In genomic region chr2:103500769-103501168, GRCm38 (mm10) we compare ENCODE assay signal across 31 mouse cellular contexts.
"Had no signal": no experiment of that assay in that cellular context is flagged by ENCODE, and none has a peak within 500 bp of the region (broad histone marks: within the 10 kb centered on the region; RNA-seq: fewer than 3 reads in every experiment).

No protein-coding gene starts in this region.

- H3K27me3 ChIP-seq: limb, embryonic 12.5 days; limb, embryonic 13.5 days; limb, embryonic 15.5 days; liver, embryonic 13.5 days; liver, embryonic 15.5 days; lung, embryonic 15.5 days; midbrain, embryonic 12.5 days; midbrain, embryonic 13.5 days; midbrain, embryonic 15.5 days; neural tube, embryonic 12.5 days had no signal

- H3K9me3 ChIP-seq: limb, embryonic 10.5 days; limb, embryonic 15.5 days; liver, embryonic 15.5 days; lung, embryonic 15.5 days; megakaryocyte, embryonic 14.5 days; midbrain, embryonic 10.5 days; midbrain, embryonic 15.5 days had no signal

- H3K36me3 ChIP-seq: limb, embryonic 10.5 days; limb, embryonic 12.5 days; limb, embryonic 13.5 days; limb, embryonic 15.5 days; liver, embryonic 13.5 days; liver, embryonic 15.5 days; lung, embryonic 15.5 days; midbrain, embryonic 10.5 days; midbrain, embryonic 12.5 days; midbrain, embryonic 13.5 days; midbrain, embryonic 15.5 days; neural tube, embryonic 12.5 days had no signal

- H3K4me1 ChIP-seq: limb, embryonic 10.5 days; limb, embryonic 12.5 days; limb, embryonic 13.5 days; limb, embryonic 15.5 days; lung, embryonic 15.5 days; midbrain, embryonic 10.5 days; midbrain, embryonic 12.5 days; midbrain, embryonic 13.5 days; midbrain, embryonic 15.5 days; neural tube, embryonic 12.5 days had no signal

- DNase-seq: left cerebral cortex, postnatal 4 days; liver; liver, embryonic 13.5 days; liver, postnatal 0 days; lung, adult 18-20 months; lung, adult 2 months; lung, embryonic 14.5 days; lung, postnatal 10 days; lung, postnatal 14 days; lung, postnatal 36 days; lung, postnatal 4 days; midbrain, embryonic 14.5 days had no signal

- H3K9ac ChIP-seq: limb, embryonic 12.5 days; limb, embryonic 13.5 days; limb, embryonic 15.5 days; liver, embryonic 13.5 days; liver, embryonic 14.5 days; liver, embryonic 15.5 days; liver, postnatal 0 days; lung, embryonic 14.5 days; lung, embryonic 15.5 days; midbrain, embryonic 12.5 days; midbrain, embryonic 13.5 days; midbrain, embryonic 15.5 days; neural tube, embryonic 12.5 days had no signal

- H3K4me3 ChIP-seq: limb, embryonic 10.5 days; limb, embryonic 12.5 days; limb, embryonic 13.5 days; limb, embryonic 15.5 days; liver, embryonic 13.5 days; liver, embryonic 15.5 days; lung, embryonic 15.5 days; megakaryocyte, embryonic 14.5 days; midbrain, embryonic 10.5 days; midbrain, embryonic 12.5 days; midbrain, embryonic 13.5 days; midbrain, embryonic 15.5 days; myocyte; neural tube, embryonic 12.5 days had no signal

- H3K27ac ChIP-seq: limb, embryonic 10.5 days; limb, embryonic 12.5 days; limb, embryonic 13.5 days; limb, embryonic 15.5 days; liver, embryonic 13.5 days; liver, embryonic 14.5 days; liver, embryonic 15.5 days; lung, embryonic 15.5 days; macrophage; midbrain, embryonic 10.5 days; midbrain, embryonic 12.5 days; midbrain, embryonic 13.5 days; midbrain, embryonic 15.5 days; neural tube, embryonic 12.5 days had no signal

- ATAC-seq: lung, postnatal 0 days; midbrain, embryonic 13.5 days; midbrain, embryonic 15.5 days; midbrain, embryonic 16.5 days had no signal

- H3K4me2 ChIP-seq: limb, embryonic 12.5 days; limb, embryonic 13.5 days; limb, embryonic 15.5 days; liver, embryonic 11.5 days; liver, embryonic 13.5 days; liver, embryonic 15.5 days; lung, embryonic 14.5 days; lung, embryonic 15.5 days; midbrain, embryonic 11.5 days; midbrain, embryonic 12.5 days; midbrain, embryonic 13.5 days; midbrain, embryonic 15.5 days; neural tube, embryonic 12.5 days had no signal
